Mouse (Mus musculus) urinary bladder, adult 2 months (tissue): Measurements from ENCODE around the gene Rpgrip1. TPM values are rescaled to one million over a fixed set of nuclear protein-coding genes. Genes with fewer than 3 reads are reported as not detected.
A peak's percentile ranks its signal among the peaks of the same experiment; 100 is the strongest.

Experiments used
- DNase-seq: peaks from one replicate; pipeline ENCODE4 v3.0.0; 2022; ENCODE audit warnings: low spot score
- polyA plus RNA-seq: library from polyadenylated mRNA; depleted of rRNA; stranded (reverse); fragments of >200 nt; gene quantifications from 2 replicates; pipeline ENCODE4 v1.2.3, GENCODE M21; 2012

The Rpgrip1 gene
- polyA plus RNA-seq, 1 experiment: 2.5 TPM

- peak; percentile 36 for DNase-seq
Measured at GRCm38 (mm10) chr14:52118823-52119608, 8.5 kb downstream of the Rpgrip1 start.

- no peak for DNase-seq
Measured at GRCm38 (mm10) chr14:52120169-52120568, 9.7 kb downstream of the Rpgrip1 start.

- DNase-seq: peak; percentile 31
Measured at GRCm38 (mm10) chr14:52123918-52124317, 13.4 kb downstream of the Rpgrip1 start.

- no peak for DNase-seq
Measured at GRCm38 (mm10) chr14:52124636-52125035, 14.1 kb downstream of the Rpgrip1 start.

- no peak for DNase-seq
Measured at GRCm38 (mm10) chr14:52133584-52133983, 23.1 kb downstream of the Rpgrip1 start.

- DNase-seq: no peak
Measured at GRCm38 (mm10) chr14:52140577-52141444, 30.3 kb downstream of the Rpgrip1 start.

GRCm38 (mm10) chr14:52141445-52142127, 31.1 kb downstream of the Rpgrip1 start:
- no peak for DNase-seq

GRCm38 (mm10) chr14:52144165-52144564, 33.7 kb downstream of the Rpgrip1 start:
- no peak for DNase-seq

GRCm38 (mm10) chr14:52146540-52146939, 36.0 kb downstream of the Rpgrip1 start:
- DNase-seq: no peak

GRCm38 (mm10) chr14:52149888-52150287, 39.4 kb downstream of the Rpgrip1 start:
- DNase-seq: no peak

- no peak for DNase-seq
Measured at GRCm38 (mm10) chr14:52152179-52152578, 41.7 kb downstream of the Rpgrip1 start.

- no peak for DNase-seq
Measured at GRCm38 (mm10) chr14:52152613-52153012, 42.1 kb downstream of the Rpgrip1 start.

- DNase-seq: no peak
Measured at GRCm38 (mm10) chr14:52155008-52155407, 44.5 kb downstream of the Rpgrip1 start.

- DNase-seq: no peak
Measured at GRCm38 (mm10) chr14:52160911-52161310, 50.4 kb downstream of the Rpgrip1 start.

GRCm38 (mm10) chr14:52166571-52166970, 56.1 kb downstream of the Rpgrip1 start:
- no peak for DNase-seq

GRCm38 (mm10) chr14:52188788-52189187, 78.3 kb downstream of the Rpgrip1 start:
- DNase-seq: no peak

GRCm38 (mm10) chr14:52189519-52189918, 79.0 kb downstream of the Rpgrip1 start:
- DNase-seq: no peak

- DNase-seq: no peak
Measured at GRCm38 (mm10) chr14:52190740-52191359, 80.3 kb downstream of the Rpgrip1 start.

- DNase-seq: no peak
Measured at GRCm38 (mm10) chr14:52195691-52196090, 85.2 kb downstream of the Rpgrip1 start.

- no peak for DNase-seq
Measured at GRCm38 (mm10) chr14:52196230-52197155, 86.0 kb downstream of the Rpgrip1 start.
